Mouse (Mus musculus): ENCODE results near the gene Nme7. TPM values are rescaled to one million over a fixed set of nuclear protein-coding genes. Genes with fewer than 3 reads are reported as not detected.
A peak's percentile ranks its signal among the peaks of the same experiment; 100 is the strongest.

Nme7 gene
- polyA plus RNA-seq, 1 experiment from 2014 or later, result 14.9 TPM

DNA sequence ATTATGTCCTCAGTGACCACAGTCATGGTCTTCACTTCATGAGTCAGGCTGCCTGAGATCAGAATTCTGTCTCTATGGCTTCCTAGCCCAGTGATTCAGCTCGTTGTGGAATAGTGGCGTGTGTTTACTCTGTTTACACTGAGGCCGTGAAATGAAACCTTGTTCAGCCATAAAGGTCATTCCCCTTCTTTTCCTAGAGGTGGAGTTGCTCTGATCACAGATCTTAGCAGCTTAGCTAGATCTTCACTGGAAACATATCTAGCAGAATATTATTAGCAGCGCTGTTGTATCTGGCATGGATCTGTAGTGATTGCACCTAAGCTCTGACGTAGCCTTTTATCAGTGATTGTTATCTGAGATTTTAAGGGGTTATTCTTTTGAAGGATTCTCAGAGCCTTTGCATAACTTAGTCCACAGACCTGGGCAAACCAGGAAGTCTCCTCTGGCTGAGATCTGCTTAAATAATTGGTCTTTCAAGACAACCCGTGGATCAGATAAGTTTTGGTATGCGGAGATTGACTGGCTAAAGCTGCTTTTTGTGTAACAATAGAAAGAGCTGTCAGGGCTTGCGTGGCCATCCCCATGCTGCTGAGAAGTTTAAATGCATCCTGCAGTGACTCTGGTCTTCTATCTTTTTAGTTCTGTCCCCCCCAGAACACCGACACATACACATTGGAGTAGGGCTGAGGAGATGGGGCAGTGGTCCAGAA lies 177.9 kb downstream of the Nme7 start:
- H3K4me3 ChIP-seq (ENCODE audit: low read depth, low read length), result no peak overlapping the region
- TF ChIP-seq CTCF (IDR thresholded peaks at IDR 0.05; ENCODE audit: low read depth) (0 out of 2 replicates have a peak, but pooled peaks have one; percentile 15), EP300 (optimal IDR thresholded peaks at IDR 0.05) (no peak)
- no peaks in the 10 kb centered on the region for H3K27me3 ChIP-seq (ENCODE audit: control insufficient read depth, insufficient read depth, low read length)
- H3K4me1 ChIP-seq (replicated peaks; ENCODE audit: control insufficient read depth, insufficient read depth), result no peaks in the 10 kb centered on the region
- H3K27ac ChIP-seq (replicated peaks), result no peak overlapping the region
- H3K36me3 ChIP-seq (ENCODE audit: control insufficient read depth, insufficient read depth, low read length), result no peaks in the 10 kb centered on the region
- 39% methylated on average over 9 of the region's 9 CpGs for WGBS
- no peak overlapping the region for H3K4me2 ChIP-seq (replicated peaks; ENCODE audit: low read depth)
- no peak overlapping the region for H3K9ac ChIP-seq (ENCODE audit: low read length)
- peak; percentile 38 for DNase-seq (ENCODE audit: low spot score)
- no peaks in the 10 kb centered on the region for H3K9me3 ChIP-seq (ENCODE audit: control insufficient read depth, low read length)
- peak; percentile 91 for ATAC-seq (ENCODE audit: low FRiP score, low TSS enrichment)

DNA sequence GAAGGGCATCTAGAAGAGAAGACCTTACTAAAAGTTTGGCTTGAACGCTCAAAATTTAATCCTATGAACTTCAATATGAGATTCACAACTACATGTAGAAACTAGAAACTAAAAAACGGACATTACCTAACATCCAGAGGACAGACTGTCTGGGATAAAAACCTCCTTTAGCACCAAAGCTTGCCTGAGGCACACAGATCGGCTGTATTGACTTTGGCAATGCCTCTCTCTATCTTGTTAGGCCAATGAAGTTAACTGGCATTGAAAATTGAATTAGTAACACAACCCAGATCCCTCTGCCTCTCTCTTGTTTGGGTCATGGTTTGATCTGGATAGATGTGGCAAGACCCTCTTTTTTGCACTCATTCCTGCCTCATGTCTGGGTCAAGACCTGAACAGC lies 178.9 kb downstream of the Nme7 start:
- ATAC-seq (ENCODE audit: low FRiP score, low TSS enrichment), result no peak
- no peak overlapping the region for H3K4me3 ChIP-seq (ENCODE audit: low read depth, low read length)
- TF ChIP-seq EP300 (optimal IDR thresholded peaks at IDR 0.05), result no peak
- TF ChIP-seq CTCF (IDR thresholded peaks at IDR 0.05; ENCODE audit: low read depth), result no peak
- H3K9ac ChIP-seq (ENCODE audit: low read length), result no peak overlapping the region
- no peak for DNase-seq (ENCODE audit: low spot score)
- no peak overlapping the region for H3K27ac ChIP-seq (replicated peaks)
- WGBS, result 69% methylated on average over 3 of the region's 3 CpGs
- no peaks in the 10 kb centered on the region for H3K4me1 ChIP-seq (replicated peaks; ENCODE audit: control insufficient read depth, insufficient read depth)
- no peaks in the 10 kb centered on the region for H3K27me3 ChIP-seq (ENCODE audit: control insufficient read depth, insufficient read depth, low read length)
- H3K36me3 ChIP-seq (ENCODE audit: control insufficient read depth, insufficient read depth, low read length), result no peaks in the 10 kb centered on the region
- H3K4me2 ChIP-seq (replicated peaks; ENCODE audit: low read depth), result no peak overlapping the region
- H3K9me3 ChIP-seq (ENCODE audit: control insufficient read depth, low read length), result no peaks in the 10 kb centered on the region

DNA sequence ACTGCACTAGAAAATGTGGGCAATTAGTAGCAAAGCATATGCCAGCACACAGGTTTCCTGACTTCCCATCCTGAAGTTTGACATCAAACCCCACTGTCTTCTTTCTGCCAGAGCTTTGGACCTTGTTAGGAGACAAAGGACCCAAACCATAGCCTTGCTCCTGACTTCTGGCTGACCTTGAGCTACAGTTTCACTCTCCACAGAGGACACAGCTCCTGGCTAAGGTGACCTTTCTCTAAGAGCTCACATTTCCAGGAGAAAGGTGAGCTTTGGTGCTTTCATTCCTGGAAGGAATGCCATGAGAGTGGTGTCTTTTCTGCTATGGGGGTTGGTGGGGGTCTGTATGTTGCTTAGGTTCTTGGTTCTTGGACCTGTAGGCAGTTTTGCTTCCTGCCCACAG lies 179.8 kb downstream of the Nme7 start:
- H3K4me1 ChIP-seq (replicated peaks; ENCODE audit: control insufficient read depth, insufficient read depth), result no peaks in the 10 kb centered on the region
- H3K4me2 ChIP-seq (replicated peaks; ENCODE audit: low read depth), result no peak overlapping the region
- no peak for TF ChIP-seq CTCF (IDR thresholded peaks at IDR 0.05; ENCODE audit: low read depth)
- no peak for TF ChIP-seq EP300 (optimal IDR thresholded peaks at IDR 0.05)
- H3K36me3 ChIP-seq (ENCODE audit: control insufficient read depth, insufficient read depth, low read length), result no peaks in the 10 kb centered on the region
- DNase-seq (ENCODE audit: low spot score) (no peak), ATAC-seq (ENCODE audit: low FRiP score, low TSS enrichment) (no peak)
- H3K9ac ChIP-seq (ENCODE audit: low read length), result no peak overlapping the region
- H3K27me3 ChIP-seq (ENCODE audit: control insufficient read depth, insufficient read depth, low read length), result no peaks in the 10 kb centered on the region
- no peak overlapping the region for H3K4me3 ChIP-seq (ENCODE audit: low read depth, low read length)
- no peak overlapping the region for H3K27ac ChIP-seq (replicated peaks)
- no peaks in the 10 kb centered on the region for H3K9me3 ChIP-seq (ENCODE audit: control insufficient read depth, low read length)

Other genes with a start within 250 kb of the Nme7 start
- 0.08 and 0.21 TPM in 2 replicates for gene Sell, start 242.1 kb upstream of the Nme7 start, polyA plus RNA-seq (2015; fragmentation: Nextera tagmentation; extraction: Ambion mirVana)
- 0.41 and 0.62 TPM in 2 replicates for gene Selp, start 188.9 kb upstream of the Nme7 start, polyA plus RNA-seq (2015; fragmentation: Nextera tagmentation; extraction: Ambion mirVana)
- 1.5 and 1.6 TPM in 2 replicates for gene F5, start 152.3 kb upstream of the Nme7 start, polyA plus RNA-seq (2015; fragmentation: Nextera tagmentation; extraction: Ambion mirVana)
- 14.8 and 15.3 TPM in 2 replicates for gene Slc19a2, start 55.1 kb upstream of the Nme7 start, polyA plus RNA-seq (2015; fragmentation: Nextera tagmentation; extraction: Ambion mirVana)
- gene Ccdc181, start 28.5 kb upstream of the Nme7 start, polyA plus RNA-seq (2015; fragmentation: Nextera tagmentation; extraction: Ambion mirVana), result 7.5 and 8.6 TPM in 2 replicates
- gene Blzf1, start 3.4 kb downstream of the Nme7 start, polyA plus RNA-seq (2015; fragmentation: Nextera tagmentation; extraction: Ambion mirVana), result 48.7 and 50.5 TPM in 2 replicates
- gene Atp1b1, start 154.2 kb downstream of the Nme7 start, polyA plus RNA-seq (2015; fragmentation: Nextera tagmentation; extraction: Ambion mirVana), result 213 and 222 TPM in 2 replicates